ENCODE assay signal across 8 mouse cellular contexts in genomic region chr5:25010438-25010892, GRCm38 (mm10).
A peak's percentile ranks its signal among the peaks of the same experiment; 100 is the strongest.
DNase-seq lines count a peak whose midpoint lies in the region; ATAC-seq and TF ChIP-seq lines count a peak whose summit lies in the region.

No protein-coding gene starts in this region.

- WGBS in embryonic facial prominence, embryonic 14.5 days = 0% methylated on average over 8 of the region's 9 CpGs
- 6% methylated on average over 9 of the region's 9 CpGs for WGBS in limb, embryonic 13.5 days
- WGBS in midbrain, embryonic 16.5 days = 1% methylated on average over 9 of the region's 9 CpGs
- 5% methylated on average over 9 of the region's 9 CpGs for WGBS in spleen, adult 2 months

- peaks cover 10% of the 10 kb centered on the region for H3K4me1 ChIP-seq in embryonic facial prominence, embryonic 14.5 days (ENCODE audit: control insufficient read depth, insufficient read depth, low read length)
- H3K4me1 ChIP-seq in limb, embryonic 13.5 days = peaks cover 40% of the 10 kb centered on the region
- H3K4me1 ChIP-seq in midbrain, embryonic 16.5 days (ENCODE audit: control insufficient read depth, insufficient read depth, low read length) = peaks cover 7% of the 10 kb centered on the region
- peaks cover 6% of the 10 kb centered on the region; the same call in 1 of the 2 replicates for H3K4me1 ChIP-seq in spleen, adult 2 months (ENCODE audit: control insufficient read depth, insufficient read depth, insufficient read length)

- no peaks in the 10 kb centered on the region for H3K27me3 ChIP-seq in embryonic facial prominence, embryonic 14.5 days (replicated peaks; ENCODE audit: control insufficient read depth, insufficient read depth, low read length)
- H3K27me3 ChIP-seq in limb, embryonic 13.5 days = no peaks in the 10 kb centered on the region
- no peaks in the 10 kb centered on the region for H3K27me3 ChIP-seq in midbrain, embryonic 16.5 days (ENCODE audit: control insufficient read depth, insufficient read depth, low read depth, low read length)
- no peaks in the 10 kb centered on the region for H3K27me3 ChIP-seq in spleen, adult 2 months (ENCODE audit: control insufficient read depth, insufficient read depth, low read length)

- no peak for TF ChIP-seq POLR2A in spleen, adult 2 months (IDR thresholded peaks at IDR 0.05; ENCODE audit: low read depth, low read length)

- H3K27ac ChIP-seq in embryonic facial prominence, embryonic 14.5 days (replicated peaks; ENCODE audit: low read depth, low read length) = no peak overlapping the region
- no peak overlapping the region for H3K27ac ChIP-seq in limb, embryonic 13.5 days
- no peak overlapping the region for H3K27ac ChIP-seq in midbrain, embryonic 16.5 days (ENCODE audit: low read length)
- H3K27ac ChIP-seq in spleen, adult 2 months (ENCODE audit: insufficient read depth, low read length) = no peak overlapping the region

- DNase-seq in 416B (ENCODE audit: low read depth) = peak; percentile 84
- peak; percentile 74 to 83 for DNase-seq in adrenal gland, postnatal 4 days (ENCODE audit: low spot score in 2 of 2)
- DNase-seq in embryonic facial prominence, embryonic 14.5 days (ENCODE audit: low spot score) = peak; percentile 86
- DNase-seq in heart, adult 9 months (ENCODE audit: low spot score in 2 of 2) = peak; percentile 84
- DNase-seq in kidney, adult 9 months = peak; percentile 75
- peak; percentile 45 to 86 for DNase-seq in spleen, adult 2 months (ENCODE audit: low read depth in 1 of 2, low spot score in 2 of 2)

- H3K4me2 ChIP-seq in embryonic facial prominence, embryonic 14.5 days (ENCODE audit: low read depth, low read length) = peak overlapping the region; percentile 42
- peak overlapping the region; percentile 45 for H3K4me2 ChIP-seq in limb, embryonic 13.5 days (replicated peaks)
- peak overlapping the region; percentile 50 for H3K4me2 ChIP-seq in midbrain, embryonic 16.5 days (ENCODE audit: low read length)

- ATAC-seq in embryonic facial prominence, embryonic 14.5 days (ENCODE audit: low read depth) = peak; percentile 76
- ATAC-seq in limb, embryonic 13.5 days (ENCODE audit: low FRiP score, low read depth) = peak; percentile 70
- peak; percentile 56 for ATAC-seq in midbrain, embryonic 16.5 days

- peak; percentile 94; the same call in 1 of the 2 replicates for TF ChIP-seq CTCF in spleen, adult 2 months (IDR thresholded peaks at IDR 0.05; ENCODE audit: extremely low read depth, insufficient read depth, insufficient read length, insufficient replicate concordance)

- H3K9me3 ChIP-seq in embryonic facial prominence, embryonic 14.5 days (ENCODE audit: control insufficient read depth, low read length) = no peaks in the 10 kb centered on the region
- no peaks in the 10 kb centered on the region for H3K9me3 ChIP-seq in limb, embryonic 13.5 days
- no peaks in the 10 kb centered on the region for H3K9me3 ChIP-seq in midbrain, embryonic 16.5 days (replicated peaks; ENCODE audit: control insufficient read depth, low read length, poor library complexity, severe bottlenecking)

- no peaks in the 10 kb centered on the region for H3K36me3 ChIP-seq in embryonic facial prominence, embryonic 14.5 days (ENCODE audit: control insufficient read depth, insufficient read depth, low read length)
- no peaks in the 10 kb centered on the region for H3K36me3 ChIP-seq in limb, embryonic 13.5 days
- H3K36me3 ChIP-seq in midbrain, embryonic 16.5 days (ENCODE audit: control insufficient read depth, insufficient read depth, low read length) = no peaks in the 10 kb centered on the region
- H3K36me3 ChIP-seq in spleen, adult 2 months (ENCODE audit: control insufficient read depth, insufficient read depth, low read length) = no peaks in the 10 kb centered on the region

- H3K4me3 ChIP-seq in embryonic facial prominence, embryonic 14.5 days (ENCODE audit: low read depth, low read length) = no peak overlapping the region
- H3K4me3 ChIP-seq in limb, embryonic 13.5 days = no peak overlapping the region
- no peak overlapping the region for H3K4me3 ChIP-seq in midbrain, embryonic 16.5 days (ENCODE audit: low read depth, low read length)
- H3K4me3 ChIP-seq in spleen, adult 2 months (ENCODE audit: extremely low read depth, insufficient read depth, insufficient read length) = peak overlapping the region; percentile 23

- H3K9ac ChIP-seq in embryonic facial prominence, embryonic 14.5 days (ENCODE audit: low read depth, low read length) = peak overlapping the region; percentile 27
- H3K9ac ChIP-seq in limb, embryonic 13.5 days = no peak overlapping the region
- H3K9ac ChIP-seq in midbrain, embryonic 16.5 days (ENCODE audit: low read depth, low read length) = no peak overlapping the region
